Mouse (Mus musculus) cortical plate, adult 2 months (tissue): Measurements from ENCODE around the gene Dtd1.

ENCODE experiments used
- CTCF ChIP-seq: fragments of 200-500 bp; IDR thresholded peaks from 2 replicates; pipeline ENCODE4 v1.5.1; 2011; ENCODE audit warnings: mild to moderate bottlenecking, control low read depth, low read length; ENCODE audit not compliant: insufficient read depth; ENCODE audit errors: extremely low read depth
- POLR2A ChIP-seq: fragments of 200-500 bp; IDR thresholded peaks from 2 replicates; pipeline ENCODE4 v1.6.1; 2011; ENCODE audit warnings: mild to moderate bottlenecking, low read length, control low read depth; ENCODE audit not compliant: insufficient read depth; ENCODE audit errors: extremely low read depth

DNA sequence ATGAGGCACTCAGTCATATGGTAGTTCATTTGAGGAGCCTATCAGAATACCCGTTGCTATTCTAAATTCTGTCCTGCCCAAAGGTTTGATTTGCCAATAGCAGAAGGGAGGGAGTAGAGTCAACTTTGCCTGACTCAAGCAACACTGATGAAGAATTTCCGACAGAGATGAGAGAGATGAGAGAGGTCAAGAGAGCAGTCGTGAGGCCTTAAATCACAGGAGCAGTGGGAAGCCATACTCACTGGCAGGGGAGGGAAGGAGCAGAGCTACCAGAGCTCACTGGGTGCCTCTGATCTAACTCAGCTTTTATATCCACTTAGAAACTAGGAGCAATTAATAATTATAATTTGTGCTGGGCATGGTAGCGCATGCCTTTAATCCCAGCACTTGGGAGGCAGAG lies 182.8 kb downstream of the Dtd1 start:
- no peak for TF ChIP-seq CTCF
- no peak for TF ChIP-seq POLR2A
